Mouse (Mus musculus) fat pad, adult 2 months (tissue): Measurements from ENCODE around the gene Ddit4.

Experiments
- DNase-seq: peaks from one replicate; pipeline ENCODE4 v3.0.0-alpha.2; 2011; ENCODE audit warnings: low read depth, low spot score; ENCODE audit errors: extremely low read depth

The Ddit4 gene

GRCm38 (mm10) chr10:59972999-59973398, 21.4 kb upstream of the Ddit4 start:
- DNase-seq, result no peak

GRCm38 (mm10) chr10:59972534-59972933, 20.9 kb upstream of the Ddit4 start:
- no peak for DNase-seq

GRCm38 (mm10) chr10:59971813-59972212, 20.2 kb upstream of the Ddit4 start:
- no peak for DNase-seq

GRCm38 (mm10) chr10:59970450-59971062, 18.9 kb upstream of the Ddit4 start:
- no peak for DNase-seq

GRCm38 (mm10) chr10:59969821-59970449, 18.3 kb upstream of the Ddit4 start:
- no peak for DNase-seq

DNA sequence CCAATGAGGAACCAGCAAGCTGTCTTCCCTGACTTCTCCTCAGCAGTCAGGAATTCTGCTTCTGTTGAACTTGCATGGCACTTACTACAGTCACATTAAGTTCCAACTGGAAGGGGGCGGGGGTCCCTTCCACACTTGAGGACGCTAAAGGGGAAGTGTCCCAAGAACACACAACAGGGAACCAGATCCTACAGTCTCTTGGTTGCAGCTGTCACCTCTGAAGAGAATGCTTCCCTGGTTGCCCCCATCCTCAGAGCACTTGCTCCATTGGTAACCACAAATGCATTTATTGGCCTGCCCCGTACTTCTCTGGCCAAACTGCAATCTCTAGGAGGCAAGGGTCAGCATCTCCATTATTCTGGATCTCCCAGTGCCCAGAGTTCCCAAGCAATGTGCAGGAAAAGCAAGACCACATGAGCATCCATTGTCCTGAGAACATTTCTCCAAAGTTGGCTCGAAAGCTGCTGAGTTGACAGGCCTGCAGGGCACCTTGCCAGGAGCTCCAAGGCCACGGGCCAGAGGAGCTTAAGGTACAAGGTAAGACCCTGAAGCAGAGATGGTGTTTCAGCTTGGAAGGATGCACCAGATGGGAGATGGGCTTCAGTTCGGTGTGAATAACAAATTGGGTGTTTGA, 15.8 kb upstream of the Ddit4 start:
- no peak for DNase-seq

DNA sequence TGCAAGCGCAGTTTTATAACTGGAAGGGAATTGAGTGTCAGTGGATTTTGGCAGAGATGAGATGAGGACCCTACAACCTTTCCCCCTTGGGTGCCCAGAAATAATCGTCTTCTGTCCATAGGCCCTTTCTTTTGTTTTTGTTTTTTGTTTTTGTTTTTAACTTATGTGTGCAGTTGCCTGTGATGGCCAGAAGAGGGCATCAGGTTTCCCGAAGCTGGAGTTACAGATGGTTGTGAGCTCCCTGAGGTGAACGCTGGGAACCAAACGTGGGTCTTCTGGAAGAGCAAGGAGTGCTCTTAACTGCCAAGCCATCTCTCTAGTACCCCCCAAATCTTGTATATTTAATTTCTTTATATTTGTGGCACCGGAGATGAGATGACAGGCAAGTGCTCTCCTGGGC, 15.1 kb upstream of the Ddit4 start:
- no peak for DNase-seq

GRCm38 (mm10) chr10:59965788-59966187, 14.2 kb upstream of the Ddit4 start:
- DNase-seq, result no peak

- no peak for DNase-seq
These were observed 13.7 kb upstream of the Ddit4 start for GRCm38 (mm10) chr10:59965362-59965695.

- no peak for DNase-seq
These were observed 13.1 kb upstream of the Ddit4 start for GRCm38 (mm10) chr10:59964504-59965361.

GRCm38 (mm10) chr10:59963609-59964008, 12.0 kb upstream of the Ddit4 start:
- no peak for DNase-seq

DNA sequence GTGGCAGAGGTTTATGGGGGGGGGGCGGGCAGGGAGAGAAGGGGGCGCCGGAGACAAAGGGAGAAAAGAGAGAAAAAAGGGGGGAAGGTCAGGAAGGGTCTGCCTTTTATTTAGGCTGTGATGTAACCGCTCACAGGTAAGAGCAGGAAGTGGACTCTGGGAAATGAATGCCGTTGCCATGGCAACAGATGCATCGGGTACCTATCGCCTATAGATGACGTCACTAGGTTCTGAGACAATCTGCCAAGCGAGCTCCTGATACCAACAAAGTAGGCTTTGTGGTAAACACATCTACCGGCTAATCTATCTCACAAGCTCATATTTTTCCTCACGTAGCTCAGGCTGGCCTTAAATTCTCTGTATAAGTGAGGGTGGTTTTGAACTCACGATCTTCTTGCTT, 7.9 kb upstream of the Ddit4 start:
- no peak for DNase-seq

GRCm38 (mm10) chr10:59958458-59958857, 6.8 kb upstream of the Ddit4 start:
- DNase-seq, result no peak

DNA sequence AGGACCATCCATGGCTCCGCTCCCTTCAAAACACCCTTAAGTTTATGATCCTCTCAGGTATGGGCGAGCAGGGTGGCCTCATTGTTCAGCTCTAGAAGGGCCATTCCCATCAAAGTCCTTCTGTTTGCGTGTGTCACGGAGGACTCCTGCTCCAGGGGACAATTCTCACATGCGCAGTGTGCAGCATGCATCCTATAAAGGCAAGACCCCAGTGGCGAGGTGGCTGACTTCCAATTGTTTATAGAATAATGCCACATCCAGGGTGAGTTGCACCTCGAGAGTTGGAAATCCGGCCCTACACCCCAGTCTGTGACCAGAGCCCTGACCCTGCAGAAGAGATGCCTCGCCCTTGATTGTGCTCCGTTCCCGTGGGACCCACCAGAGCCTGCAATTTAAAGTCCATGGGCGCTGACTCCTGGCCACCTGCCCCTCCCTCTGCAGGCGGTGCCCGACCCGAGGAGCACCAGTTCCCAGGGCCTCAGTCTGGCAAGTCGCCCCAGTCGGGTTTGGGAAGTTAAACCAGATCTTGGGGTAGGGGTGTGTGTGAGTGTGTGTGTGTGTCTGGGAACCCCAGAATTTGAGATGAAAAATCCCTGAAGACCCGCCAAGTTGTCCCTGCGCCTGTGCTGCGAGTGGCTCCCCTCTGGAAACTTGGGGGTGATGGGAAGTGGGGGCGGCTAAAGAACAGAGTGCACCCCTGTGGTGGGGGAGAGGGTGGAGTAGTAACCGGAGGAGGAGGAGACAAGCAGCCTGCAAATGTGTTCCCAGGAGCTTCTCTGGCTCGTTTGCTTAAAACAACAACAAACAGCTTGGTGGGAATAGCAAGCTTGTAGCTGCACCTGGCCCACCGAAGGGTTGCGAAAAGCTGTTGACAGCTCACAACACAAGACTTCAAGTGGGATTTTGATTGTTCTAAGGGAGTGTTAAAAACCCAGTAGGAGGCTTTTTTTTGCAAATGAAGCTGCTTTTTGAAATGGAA, 5.8 kb upstream of the Ddit4 start:
- no peak for DNase-seq

DNA sequence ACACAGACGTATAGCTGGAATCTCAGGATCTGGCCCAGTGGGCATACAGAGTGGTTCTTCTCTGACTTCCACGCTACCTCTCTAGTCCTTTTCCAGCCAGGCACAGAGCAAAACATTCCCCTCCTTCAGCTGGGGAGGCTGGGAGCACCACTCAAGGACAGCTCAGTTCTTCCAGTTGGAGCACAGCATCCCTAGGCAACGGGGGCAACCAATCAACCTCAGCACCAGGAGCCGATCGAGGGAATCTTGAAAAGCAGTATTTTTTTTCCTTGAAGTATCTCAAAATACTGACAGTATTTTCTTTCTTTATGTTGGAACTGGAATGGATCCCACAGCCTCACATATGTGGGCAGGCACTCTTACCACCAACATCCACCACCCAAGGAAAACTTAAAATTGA, 5.0 kb upstream of the Ddit4 start:
- no peak for DNase-seq

- no peak for DNase-seq
These were observed 2.0 kb upstream of the Ddit4 start for GRCm38 (mm10) chr10:59953564-59954039.

GRCm38 (mm10) chr10:59952781-59953563, 1.3 kb upstream of the Ddit4 start:
- no peak for DNase-seq

- no peak for DNase-seq
These were observed 632 bp upstream of the Ddit4 start for GRCm38 (mm10) chr10:59952152-59952780.

DNA sequence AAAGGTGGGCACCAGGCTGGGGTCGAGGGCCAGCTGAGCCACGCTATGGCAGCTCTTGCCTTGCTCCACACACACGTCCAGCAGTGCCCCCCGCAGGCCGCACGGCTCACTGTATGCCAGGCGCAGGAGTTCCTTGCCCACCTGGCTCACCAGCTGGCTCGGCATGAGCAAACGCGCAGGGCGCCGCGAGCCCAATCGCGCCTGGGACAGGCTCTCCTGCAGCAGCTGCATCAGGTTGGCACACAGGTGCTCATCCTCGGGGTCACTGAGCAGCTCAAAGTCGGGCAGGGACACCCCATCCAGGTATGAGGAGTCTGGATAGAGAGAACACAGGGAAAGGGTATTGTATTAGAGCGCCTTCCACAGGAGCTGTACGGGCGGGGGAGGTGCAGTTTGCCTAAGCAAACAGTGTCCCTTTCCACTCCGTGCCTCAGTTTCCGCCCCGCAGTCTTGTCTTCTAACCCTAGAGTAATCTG, 880 bp downstream of the Ddit4 start:
- DNase-seq, result no peak
